Mouse (Mus musculus) liver, embryonic 14.5 days (tissue): Measurements from ENCODE around the gene Cacna2d2. TPM values are rescaled to one million over a fixed set of nuclear protein-coding genes. Genes with fewer than 3 reads are reported as not detected.

ENCODE experiments used
- ATAC-seq: fragments of 200-750 bp; cut with Nextera tagmentation; 2 replicates; pipeline ENCODE4 v1.8.0; 2017; ENCODE audit warnings: moderate number of reproducible peaks, mild to moderate bottlenecking, moderate library complexity; ENCODE audit not compliant: insufficient read depth
- DNase-seq, 3 experiments: peaks; one replicate each; pipeline ENCODE4 v3.0.0-alpha.2; 2012 to 2013; ENCODE audit warnings: low read depth in 3 of 3, low spot score in 3 of 3
- H3K27ac ChIP-seq: fragments of 300-500 bp; sonication (generic); 2 replicates; pipeline ENCODE4 v1.5.1; 2014; ENCODE audit warnings: moderate library complexity, mild to moderate bottlenecking, control low read depth, inconsistent platforms
- H3K27me3 ChIP-seq: fragments of 300-500 bp; sonication (generic); 2 replicates; pipeline ENCODE4 v1.6.1; 2014; ENCODE audit warnings: mild to moderate bottlenecking, low read length, moderate library complexity; ENCODE audit not compliant: control insufficient read depth, insufficient read depth
- H3K36me3 ChIP-seq: fragments of 300-500 bp; sonication (generic); replicated peaks from 2 replicates; pipeline ENCODE4 v1.6.1; 2014; ENCODE audit warnings: low read depth; ENCODE audit not compliant: control insufficient read depth, insufficient read depth
- H3K4me1 ChIP-seq, 2 experiments: fragments of 200-500 bp in 1 of 2; fragments of 300-500 bp in 1 of 2; sonication (generic) in 1 of 2; replicated peaks; 2 replicates each; pipeline ENCODE4 v1.6.1; 2012 to 2014; ENCODE audit warnings: antibody characterized with exemption in 1 of 2, inconsistent platforms in 1 of 2, low read length in 1 of 2; ENCODE audit not compliant: control insufficient read depth in 2 of 2, insufficient read depth in 2 of 2
- H3K4me2 ChIP-seq: fragments of 300-500 bp; sonication (generic); 2 replicates; pipeline ENCODE4 v1.6.1; 2014; ENCODE audit warnings: low read depth, mild to moderate bottlenecking, control low read depth, moderate library complexity
- H3K4me3 ChIP-seq, 2 experiments: fragments of 200-500 bp in 1 of 2; fragments of 300-500 bp in 1 of 2; sonication (generic) in 1 of 2; 2 replicates each; pipeline ENCODE4 v1.5.1; 2012 to 2014; ENCODE audit warnings: low read depth in 2 of 2, low read length in 2 of 2, mild to moderate bottlenecking in 2 of 2, control low read depth in 1 of 2, inconsistent platforms in 1 of 2, moderate library complexity in 1 of 2; ENCODE audit not compliant: insufficient read depth in 1 of 2
- H3K9ac ChIP-seq: fragments of 300-500 bp; sonication (generic); replicated peaks from 2 replicates; pipeline ENCODE4 v1.6.1; 2014; ENCODE audit warnings: mild to moderate bottlenecking, control low read depth, moderate library complexity
- H3K9me3 ChIP-seq: fragments of 300-500 bp; sonication (generic); 2 replicates; pipeline ENCODE4 v1.6.1; 2016; ENCODE audit warnings: low read length, mixed read lengths; ENCODE audit not compliant: control insufficient read depth
- CTCF ChIP-seq: IDR thresholded peaks from 2 replicates; pipeline ENCODE4 v1.5.1; 2016; ENCODE audit warnings: antibody characterized with exemption, low read depth, control low read depth
- EP300 ChIP-seq: IDR thresholded peaks from 2 replicates; pipeline ENCODE4 v1.6.1; 2016; ENCODE audit warnings: antibody characterized with exemption, low read depth
- WGBS: fragments of 180-500 bp; shearing (Covaris S2); extraction: QIAGEN DNeasy Blood & Tissue Kit; methylation state at CpG from one replicate; pipeline ENCODE4 v1.1.7; 2014; ENCODE audit not compliant: insufficient replicate concordance; 5-methylcytosine and 5-hydroxymethylcytosine counted together
- polyA plus RNA-seq, 2 experiments: library from polyadenylated mRNA; depleted of rRNA in 1 of 2; stranded (reverse) in 1 of 2; unstranded in 1 of 2; fragments of >200 nt; fragmentation: Nextera tagmentation in 1 of 2; extraction: Ambion mirVana in 1 of 2; gene quantifications; 2 replicates each; pipeline versions ENCODE4 v1.2.1 to v1.2.3; 2012 to 2014

The Cacna2d2 gene
- polyA plus RNA-seq (2012; rRNA removed) (0.06 and 0.08 TPM in 2 replicates), polyA plus RNA-seq (2014; fragmentation: Nextera tagmentation; extraction: Ambion mirVana) (not detected in 2 replicates)

GRCm38 (mm10) chr9:107399491-107399971 lies at the start of gene Cacna2d2:
Cacna2d2 (plus strand) TSS chr9:107399612.
- Histone ChIP-seq H3K4me3 (peak within 1 kb of the TSS in 1 of 2 experiments; percentile 39; a peak in 2 of 4 replicates), H3K36me3 (no peaks in the 10 kb centered on the region), H3K9ac (no peak within 1 kb of the TSS), H3K4me2 (peak within 1 kb of the TSS; percentile 48), H3K9me3 (no peaks in the 10 kb centered on the region), H3K27ac (no peak within 1 kb of the TSS), H3K27me3 (peaks cover 66% of the 10 kb centered on the region), H3K4me1 (no peaks in the 10 kb centered on the region)
- ATAC-seq = no peak
- TF ChIP-seq EP300 = no peak
- TF ChIP-seq CTCF = no peak
- no peak for DNase-seq
- 1% methylated on average over 31 of the region's 54 CpGs for WGBS

- Histone ChIP-seq H3K9me3 (no peaks in the 10 kb centered on the region), H3K4me3 (no peak overlapping the region), H3K36me3 (no peaks in the 10 kb centered on the region), H3K27me3 (no peaks in the 10 kb centered on the region), H3K4me2 (no peak overlapping the region), H3K9ac (no peak overlapping the region), H3K4me1 (no peaks in the 10 kb centered on the region), H3K27ac (no peak overlapping the region)
- TF ChIP-seq EP300 (no peak), CTCF (no peak)
- DNase-seq = no peak
- no peak for ATAC-seq
- WGBS = 50% methylated on average over 1 of the region's 1 CpGs
Observed at GRCm38 (mm10) chr9:107354826-107355225, 44.6 kb upstream of the Cacna2d2 start.

GRCm38 (mm10) chr9:107355870-107356765 lies 43.3 kb upstream of the Cacna2d2 start:
- no peaks in the 10 kb centered on the region for H3K27me3 ChIP-seq
- WGBS = 43% methylated on average over 7 of the region's 7 CpGs
- no peaks in the 10 kb centered on the region for H3K36me3 ChIP-seq
- H3K4me2 ChIP-seq = no peak overlapping the region
- no peak overlapping the region for H3K9ac ChIP-seq
- TF ChIP-seq EP300 (no peak), CTCF (peak; percentile 76)
- H3K9me3 ChIP-seq = no peaks in the 10 kb centered on the region
- H3K27ac ChIP-seq = no peak overlapping the region
- no peak for ATAC-seq
- peak in 2 of 3 experiments; percentile 35 to 64 for DNase-seq
- no peaks in the 10 kb centered on the region for H3K4me1 ChIP-seq
- H3K4me3 ChIP-seq = no peak overlapping the region

- no peaks in the 10 kb centered on the region for H3K27me3 ChIP-seq
- H3K4me3 ChIP-seq = no peak overlapping the region
Observed at GRCm38 (mm10) chr9:107357651-107358050, 41.8 kb upstream of the Cacna2d2 start.

GRCm38 (mm10) chr9:107360989-107361388 lies 38.4 kb upstream of the Cacna2d2 start:
- Histone ChIP-seq H3K27ac (no peak overlapping the region), H3K9me3 (no peaks in the 10 kb centered on the region), H3K9ac (no peak overlapping the region), H3K4me2 (no peak overlapping the region), H3K27me3 (no peaks in the 10 kb centered on the region; the same call in 1 of the 2 replicates), H3K4me1 (no peaks in the 10 kb centered on the region), H3K36me3 (no peaks in the 10 kb centered on the region), H3K4me3 (no peak overlapping the region)
- no peak for ATAC-seq
- DNase-seq = no peak
- 15% methylated on average over 3 of the region's 3 CpGs for WGBS
- TF ChIP-seq CTCF (no peak), EP300 (no peak)

More at GRCm38 (mm10) chr9:107357651-107358050, 41.8 kb upstream of the Cacna2d2 start:
- ATAC-seq = no peak
- Histone ChIP-seq H3K4me1 (no peaks in the 10 kb centered on the region), H3K27ac (no peak overlapping the region), H3K9ac (no peak overlapping the region), H3K9me3 (no peaks in the 10 kb centered on the region), H3K36me3 (no peaks in the 10 kb centered on the region), H3K4me2 (no peak overlapping the region)
- DNase-seq = peak in 2 of 3 experiments; percentile 43 to 52
- TF ChIP-seq CTCF = peak; percentile 97
- no peak for TF ChIP-seq EP300
- WGBS = 25% methylated on average over 5 of the region's 5 CpGs
